In genomic region chr5:123320136-123320535, GRCm38 (mm10) we compare ENCODE assay signal across 20 mouse cellular contexts. TPM values are rescaled to one million over a fixed set of nuclear protein-coding genes. Genes with fewer than 3 reads are reported as not detected.
DNase-seq lines count a peak whose midpoint lies in the region; TF ChIP-seq lines count a peak whose summit lies in the region.
"Had no signal": no experiment of that assay in that cellular context is flagged by ENCODE, and none has a peak within 500 bp of the region (broad histone marks: within the 10 kb centered on the region; RNA-seq: fewer than 3 reads in every experiment).

No protein-coding gene starts in this region.

- DNase-seq in layer of hippocampus, adult 2 months (ENCODE audit: low spot score in 2 of 2) = no peak
- DNase-seq in layer of hippocampus, postnatal 14 days (ENCODE audit: low spot score in 2 of 2) = no peak
- DNase-seq in 416B (ENCODE audit: low read depth) (peak; percentile 37), A20 (ENCODE audit: low read depth, low spot score) (peak; percentile 61), ZHBTc4 (ENCODE audit: low read depth, low spot score) (peak; percentile 58)
- DNase-seq in ovary, adult 18-20 months (ENCODE audit: low spot score) = no peak
- no peak for DNase-seq in embryo, embryonic 11 days
- DNase-seq: adrenal gland, postnatal 25 days; cerebellum, adult 11 months; cerebellum, postnatal 10 days; kidney, adult 11 months; kidney, postnatal 10 days; lung, postnatal 14 days had no signal

- TF ChIP-seq CTCF in layer of hippocampus, adult 2 months (conservative IDR thresholded peaks at IDR 0.05) = peak; percentile 48

- H3K4me3 ChIP-seq in layer of hippocampus, adult 2 months = no peak overlapping the region
- H3K4me3 ChIP-seq: embryonic facial prominence, embryonic 15.5 days; heart, embryonic 12.5 days; hindbrain, embryonic 13.5 days; limb, embryonic 10.5 days; midbrain, embryonic 13.5 days; myocyte; neural tube, embryonic 15.5 days had no signal

- H3K27ac ChIP-seq in layer of hippocampus, adult 2 months = no peak overlapping the region
- H3K27ac ChIP-seq: embryonic facial prominence, embryonic 15.5 days; hindbrain, embryonic 13.5 days; limb, embryonic 10.5 days; midbrain, embryonic 13.5 days; neural tube, embryonic 15.5 days had no signal

RNA-seq across cellular contexts. Expression of gene Bcl7a, which starts 23.5 kb away (rescaled TPM):
- total RNA-seq in layer of hippocampus, adult 2 months (2021) = 10 to 100 TPM; 67.4 to 70.2 TPM
- 10 to 100 TPM; 66.9 TPM for total RNA-seq in layer of hippocampus, postnatal 14 days (2021)

Comparison
In these comparisons a context has a peak if more than half of its experiments do, and no peak if none do; other contexts are left out.
1. DNase-seq: peak in 416B (single experiment), A20 (single experiment) and ZHBTc4 (single experiment); none in layer of hippocampus, adult 2 months (0 of 2), layer of hippocampus, postnatal 14 days (0 of 2), ovary, adult 18-20 months (single experiment) and embryo, embryonic 11 days (single experiment).